Mouse (Mus musculus) neutrophil, adult 5-6 weeks (primary cell): ENCODE measurements around the gene S100z. TPM values are rescaled to one million over a fixed set of nuclear protein-coding genes. Genes with fewer than 3 reads are reported as not detected.

Experiments
- ATAC-seq: fragments of 151-379, 151-347 bp; 2 replicates; pipeline ENCODE4 v1.8.0; 2017; ENCODE audit warnings: mild to moderate bottlenecking, moderate TSS enrichment; ENCODE audit not compliant: insufficient number of reproducible peaks, poor library complexity, low FRiP score, severe bottlenecking; ENCODE audit errors: extremely low read depth
- total RNA-seq: library from RNA; stranded (forward); fragments of 200-1000 nt; gene quantifications from 2 replicates; pipeline ENCODE4 v1.2.3, GENCODE M21; 2017

The S100z gene
- total RNA-seq, 1 experiment from 2014 or later = not detected

DNA sequence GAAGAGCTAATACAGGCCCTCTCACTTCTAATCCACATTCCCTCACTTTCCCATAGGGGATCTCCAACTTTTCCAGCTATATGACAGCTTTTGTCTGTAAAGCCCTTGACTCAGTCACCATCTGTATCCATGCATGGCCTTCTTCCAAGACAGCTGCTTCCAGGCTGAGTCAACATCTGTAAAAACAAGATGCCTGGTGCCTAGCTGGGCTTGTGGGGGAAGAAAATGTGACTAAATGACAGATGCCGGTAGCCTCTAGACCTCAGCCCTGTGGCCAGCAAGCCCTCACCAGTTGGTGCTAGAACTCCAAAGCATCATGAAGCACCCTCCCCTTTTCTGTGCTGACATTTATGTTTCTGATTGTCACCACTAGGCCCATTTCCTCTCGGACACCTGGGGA is 27.0 kb downstream of the S100z start:
- no peak for ATAC-seq

DNA sequence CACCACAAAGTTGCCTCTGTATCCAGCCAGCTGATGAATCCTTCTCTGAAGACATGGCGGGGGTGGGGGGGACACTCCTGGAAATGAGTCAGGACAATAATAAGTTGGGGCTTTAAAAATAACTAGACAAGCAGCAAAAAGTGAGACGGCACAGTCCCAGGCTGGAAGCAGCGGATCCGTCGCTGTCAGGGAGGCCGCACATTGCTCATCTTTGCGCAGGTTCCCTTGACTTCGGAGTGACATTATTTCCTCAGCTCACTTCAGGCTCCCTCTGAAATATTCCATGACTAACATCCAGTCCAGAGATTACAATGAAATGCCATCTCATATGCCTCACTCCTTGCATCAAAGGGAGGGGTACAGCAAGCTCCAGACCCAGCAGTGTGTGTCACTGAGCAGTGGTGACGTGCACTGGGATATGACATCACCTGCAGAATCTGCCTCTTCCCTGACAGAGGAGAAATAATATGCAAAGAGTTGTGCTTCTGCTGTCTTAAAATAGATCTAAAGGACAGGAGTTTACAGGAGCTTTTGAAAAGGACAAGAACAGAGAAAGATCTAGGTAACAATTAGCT is 27.8 kb downstream of the S100z start:
- no peak for ATAC-seq

DNA sequence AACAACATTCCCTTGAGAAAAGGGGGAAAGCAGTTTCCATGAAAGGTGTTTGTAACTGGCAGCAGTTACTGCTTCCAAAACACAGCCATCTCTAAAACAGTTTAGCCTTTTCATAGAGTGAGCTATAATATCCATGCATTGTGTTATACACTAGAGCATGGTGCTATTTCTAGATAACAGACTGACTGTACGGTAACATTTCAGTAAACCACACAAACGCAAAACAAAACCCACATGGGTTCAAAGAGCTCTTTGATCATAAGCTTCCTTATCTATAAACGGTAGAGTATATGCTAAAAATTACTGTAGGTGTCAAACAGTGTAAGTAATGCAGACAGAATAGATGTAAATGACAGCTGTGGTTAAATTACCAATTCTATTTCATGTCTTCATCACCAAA is 28.8 kb downstream of the S100z start:
- ATAC-seq = no peak

DNA sequence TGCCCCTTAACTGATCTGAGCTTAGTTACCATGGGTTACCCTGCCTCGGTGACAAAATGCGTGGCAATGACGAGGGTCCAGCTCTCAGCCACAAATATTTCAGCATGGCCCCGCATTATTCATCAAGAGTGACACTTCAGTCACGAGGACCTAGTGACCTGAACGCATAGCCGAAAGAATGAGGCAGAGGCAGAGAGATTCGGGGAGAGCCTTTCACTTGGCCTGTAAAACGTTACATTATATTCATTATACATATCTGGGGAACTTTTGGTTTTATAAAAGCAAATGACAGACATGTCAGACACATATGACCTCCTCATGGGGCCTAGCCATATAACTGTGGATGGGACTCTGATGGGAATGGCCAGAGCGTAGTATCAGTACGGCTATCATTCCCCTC is 33.7 kb downstream of the S100z start, which contains the start of gene Crhbp:
Crhbp (minus strand) TSS at position 101 of the 400 bp plus-strand sequence.
- ATAC-seq = no peak

DNA sequence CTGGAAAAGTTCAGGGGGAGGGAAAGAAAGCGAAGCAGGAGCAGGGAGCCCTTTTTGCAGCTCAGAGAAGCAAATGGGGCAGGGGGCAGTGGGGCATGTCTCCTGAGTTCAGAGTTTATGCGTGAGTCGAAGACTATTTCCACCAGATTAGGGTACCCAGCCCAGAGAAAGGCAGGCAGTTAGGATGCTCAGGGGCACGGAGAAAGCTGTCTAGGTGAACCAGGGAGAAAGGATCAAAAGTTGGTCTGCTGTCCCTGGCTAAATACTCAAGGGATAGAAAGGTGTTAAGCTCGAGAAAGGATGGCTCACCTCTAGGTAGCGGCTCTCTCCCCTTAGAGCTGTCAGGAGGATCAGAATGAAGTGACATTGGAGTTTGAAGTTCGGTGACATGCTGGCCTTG is 34.2 kb downstream of the S100z start:
- no peak for ATAC-seq

GRCm38 (mm10) chr13:95443376-95444233 is 34.9 kb downstream of the S100z start:
- no peak for ATAC-seq

- ATAC-seq = no peak
These were observed 35.6 kb downstream of the S100z start for GRCm38 (mm10) chr13:95442901-95443300.

DNA sequence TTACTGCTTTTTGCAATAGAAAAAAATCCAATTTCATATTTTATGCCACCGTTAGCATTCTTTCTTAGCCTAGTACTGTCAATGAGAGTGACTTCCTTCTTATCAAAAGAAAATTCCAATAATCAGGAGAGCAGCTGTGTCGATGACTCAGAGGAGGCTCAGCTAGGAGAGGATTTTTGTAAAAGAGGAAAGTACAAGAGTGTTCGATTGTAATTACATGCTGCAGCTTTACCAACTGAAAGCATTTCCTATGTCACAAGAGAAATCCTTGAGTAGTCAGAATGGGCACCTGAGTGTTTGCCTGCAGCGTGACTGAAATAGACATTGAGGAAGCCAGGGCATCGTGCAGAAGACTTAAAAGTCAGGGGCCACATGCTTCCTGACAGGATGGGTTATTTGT is 39.0 kb downstream of the S100z start:
- ATAC-seq = no peak

GRCm38 (mm10) chr13:95431760-95432159 is 46.8 kb downstream of the S100z start:
- no peak for ATAC-seq

DNA sequence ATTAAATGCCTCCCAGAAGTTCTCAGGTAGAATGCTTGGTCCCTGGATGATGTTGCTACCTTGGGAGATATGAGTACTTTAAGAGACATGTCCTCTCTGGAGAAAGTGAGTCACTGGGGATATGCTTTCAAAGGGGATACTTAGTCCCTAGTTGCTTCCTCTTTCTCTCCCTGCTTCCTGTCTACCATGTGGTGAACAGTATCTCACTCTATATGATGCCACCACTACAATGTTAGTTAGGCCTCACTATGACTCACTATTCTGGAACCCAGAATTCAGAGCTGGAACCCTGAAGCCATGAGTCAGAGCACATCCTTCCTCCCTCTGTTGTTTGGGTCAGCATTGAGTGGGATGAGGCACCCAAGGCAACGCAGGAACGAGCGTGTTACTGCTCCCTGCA is 51.0 kb downstream of the S100z start:
- no peak for ATAC-seq

Other genes starting within 250 kb of the S100z start
- 0.35 TPM in 1 of 2 replicates, not detected in the other for gene Pde8b, start 228.4 kb downstream of the S100z start, total RNA-seq
- gene Zbed3, start 155.1 kb downstream of the S100z start, total RNA-seq = 1.7 and 2.4 TPM in 2 replicates
- 49.6 and 51.4 TPM in 2 replicates for gene Aggf1, start 103.4 kb downstream of the S100z start, total RNA-seq
- not detected in 2 replicates for gene Crhbp, start 33.8 kb downstream of the S100z start, total RNA-seq
- 5.4 and 5.5 TPM in 2 replicates for gene F2rl1, start 46.5 kb upstream of the S100z start, total RNA-seq
- 2.9 and 3.1 TPM in 2 replicates for gene F2r, start 139.8 kb upstream of the S100z start, total RNA-seq
- 1.3 and 2.6 TPM in 2 replicates for gene F2rl2, start 218.1 kb upstream of the S100z start, total RNA-seq